Mouse (Mus musculus) forebrain, embryonic 10.5 days (tissue): Measurements from ENCODE around the gene Gm10338. TPM values are rescaled to one million over a fixed set of nuclear protein-coding genes. Genes with fewer than 3 reads are reported as not detected.
"Not testable (repeated sequence)": the region's sequence is repeated elsewhere in the genome, so short reads cannot be mapped to it uniquely, and the experiment has no call there.

ENCODE experiments used
- DNase-seq: peaks from one replicate; pipeline ENCODE4 v3.0.0-alpha.2; 2017; ENCODE audit warnings: low spot score; ENCODE audit errors: extremely low spot score
- H3K27ac ChIP-seq: fragments of 300-500 bp; sonication (generic); 2 replicates; pipeline ENCODE4 v1.5.1; 2016; ENCODE audit warnings: mild to moderate bottlenecking
- H3K27me3 ChIP-seq: fragments of 300-500 bp; sonication (generic); 2 replicates; pipeline ENCODE4 v1.6.1; 2016; ENCODE audit warnings: mild to moderate bottlenecking; ENCODE audit not compliant: poor library complexity, severe bottlenecking
- H3K36me3 ChIP-seq: fragments of 300-500 bp; sonication (generic); replicated peaks from 2 replicates; pipeline ENCODE4 v1.6.1; 2016; ENCODE audit warnings: mild to moderate bottlenecking, moderate library complexity
- H3K4me1 ChIP-seq: fragments of 300-500 bp; sonication (generic); 2 replicates; pipeline ENCODE4 v1.6.1; 2016
- H3K4me3 ChIP-seq: fragments of 300-500 bp; sonication (generic); 2 replicates; pipeline ENCODE4 v1.5.1; 2016; ENCODE audit warnings: mild to moderate bottlenecking, moderate library complexity
- H3K9me3 ChIP-seq: fragments of 300-500 bp; sonication (generic); 2 replicates; pipeline ENCODE4 v1.6.1; 2016; ENCODE audit warnings: mild to moderate bottlenecking, moderate library complexity
- whole genome bisulfite sequencing: fragments of 180-500 bp; shearing (Covaris S2); methylation state at CpG from one replicate; pipeline ENCODE4 v1.1.7; 2016; 5-methylcytosine and 5-hydroxymethylcytosine counted together
- polyA plus RNA-seq: library from polyadenylated mRNA; unstranded; fragments of >200 nt; fragmentation: Nextera tagmentation; extraction: Ambion mirVana; gene quantifications from 2 replicates; pipeline ENCODE4 v1.2.1, GENCODE M21; 2016

The Gm10338 gene
- not detected in 2 replicates for polyA plus RNA-seq

GRCm38 (mm10) chr14:7595492-7595891, at the start of gene Gm10338:
TSS of gene Gm10338 (minus strand) at chr14:7595592.
- not testable (repeated sequence) for H3K4me1 ChIP-seq, H3K27me3 ChIP-seq, H3K27ac ChIP-seq, DNase-seq, H3K36me3 ChIP-seq, H3K4me3 ChIP-seq, H3K9me3 ChIP-seq
- WGBS: no CpG with 5 or more reads among the region's 2 CpGs

- H3K9me3 ChIP-seq, H3K4me3 ChIP-seq, H3K27ac ChIP-seq, H3K4me1 ChIP-seq, H3K36me3 ChIP-seq, DNase-seq, H3K27me3 ChIP-seq: not testable (repeated sequence)
- no CpG with 5 or more reads among the region's 2 CpGs for WGBS
These were observed 48.5 kb upstream of the Gm10338 start, which contains the start of gene Gm10128 for GRCm38 (mm10) chr14:7643872-7644271. TSS of gene Gm10128 (minus strand) at chr14:7643972.

- H3K36me3 ChIP-seq, H3K9me3 ChIP-seq, DNase-seq, H3K4me1 ChIP-seq, H3K27me3 ChIP-seq: not testable (repeated sequence)
- WGBS: no CpG with 5 or more reads among the region's 34 CpGs
- Histone ChIP-seq H3K4me3 (peak within 1 kb of the TSS; percentile 55), H3K27ac (peak within 1 kb of the TSS; percentile 60)
These were observed 27.0 kb downstream of the Gm10338 start, which contains the start of gene Gm3558 for GRCm38 (mm10) chr14:7568382-7568781. TSS of gene Gm3558 (minus strand) at chr14:7568566.

- WGBS: 1% methylated on average over 21 of the region's 27 CpGs
- peak; percentile 17 for DNase-seq
- Histone ChIP-seq H3K27ac (peak overlapping the region; percentile 60), H3K4me3 (peak overlapping the region; percentile 55)
- H3K36me3 ChIP-seq, H3K4me1 ChIP-seq, H3K27me3 ChIP-seq, H3K9me3 ChIP-seq: not testable (repeated sequence)
These were observed 27.5 kb downstream of the Gm10338 start for GRCm38 (mm10) chr14:7567890-7568289.

- not testable (repeated sequence) for H3K27ac ChIP-seq, DNase-seq, H3K27me3 ChIP-seq, H3K4me1 ChIP-seq, H3K9me3 ChIP-seq, H3K36me3 ChIP-seq, H3K4me3 ChIP-seq
- WGBS: 14% methylated on average over 8 of the region's 9 CpGs
These were observed 28.1 kb downstream of the Gm10338 start for GRCm38 (mm10) chr14:7567266-7567665.

Other genes with a start within 250 kb of the Gm10338 start
- not detected in 2 replicates for gene Gm8374, start 230.5 kb downstream of the Gm10338 start, polyA plus RNA-seq
- gene Gm3755, start 144.7 kb downstream of the Gm10338 start, polyA plus RNA-seq: not detected in 2 replicates
- gene Gm3752, start 111.8 kb downstream of the Gm10338 start, polyA plus RNA-seq: 1.2 and 1.4 TPM in 2 replicates
- gene Gm3558, start 27.0 kb downstream of the Gm10338 start, polyA plus RNA-seq: 0.58 and 0.90 TPM in 2 replicates
- not detected in 2 replicates for gene Gm10128, start 48.4 kb upstream of the Gm10338 start, polyA plus RNA-seq
- gene Gm26661, start 196.0 kb upstream of the Gm10338 start, polyA plus RNA-seq: not detected in 2 replicates
- 22.9 and 24.2 TPM in 2 replicates for gene Flnb, start 222.4 kb upstream of the Gm10338 start, polyA plus RNA-seq